Mouse (Mus musculus) stomach, embryonic 14.5 days (tissue): ENCODE measurements around the gene Lipm. TPM values are rescaled to one million over a fixed set of nuclear protein-coding genes. Genes with fewer than 3 reads are reported as not detected.

Source experiments
- ATAC-seq: fragments of 200-750 bp; cut with Nextera tagmentation; 2 replicates; pipeline ENCODE4 v1.8.0; 2017; ENCODE audit warnings: low read depth, moderate TSS enrichment; ENCODE audit not compliant: insufficient number of reproducible peaks, insufficient read depth, low FRiP score
- H3K27ac ChIP-seq: fragments of 300-500 bp; sonication (generic); 2 replicates; pipeline ENCODE4 v1.5.1; 2014; ENCODE audit warnings: mild to moderate bottlenecking, low read length, moderate library complexity, mixed read lengths
- H3K27me3 ChIP-seq: fragments of 300-500 bp; sonication (generic); 2 replicates; pipeline ENCODE4 v1.6.1; 2014; ENCODE audit warnings: low read length, control low read depth, mixed read lengths; ENCODE audit not compliant: control insufficient read depth, insufficient read depth
- H3K36me3 ChIP-seq: fragments of 300-500 bp; sonication (generic); 2 replicates; pipeline ENCODE4 v1.6.1; 2014; ENCODE audit warnings: mild to moderate bottlenecking, control low read depth, low read length, moderate library complexity, mixed read lengths; ENCODE audit not compliant: control insufficient read depth, insufficient read depth
- H3K4me1 ChIP-seq: fragments of 300-500 bp; sonication (generic); 2 replicates; pipeline ENCODE4 v1.6.1; 2014; ENCODE audit warnings: low read length, control low read depth, mixed read lengths; ENCODE audit not compliant: control insufficient read depth, insufficient read depth
- H3K4me2 ChIP-seq: fragments of 300-500 bp; sonication (generic); replicated peaks from 2 replicates; pipeline ENCODE4 v1.6.1; 2014; ENCODE audit warnings: low read depth, low read length, control low read depth
- H3K4me3 ChIP-seq: fragments of 300-500 bp; sonication (generic); 2 replicates; pipeline ENCODE4 v1.5.1; 2014; ENCODE audit warnings: low read depth, low read length, control low read depth
- H3K9ac ChIP-seq: fragments of 300-500 bp; sonication (generic); replicated peaks from 2 replicates; pipeline ENCODE4 v1.6.1; 2014; ENCODE audit warnings: low read depth, mild to moderate bottlenecking, control low read depth, low read length, moderate library complexity, mixed read lengths
- H3K9me3 ChIP-seq: fragments of 300-500 bp; sonication (generic); 2 replicates; pipeline ENCODE4 v1.6.1; 2016; ENCODE audit warnings: low read depth, low read length, control low read depth; ENCODE audit not compliant: control insufficient read depth
- WGBS: fragments of 180-500 bp; shearing (Covaris S2); extraction: QIAGEN DNeasy Blood & Tissue Kit; methylation state at CpG from one replicate; pipeline ENCODE4 v1.1.7; 2014; 5-methylcytosine and 5-hydroxymethylcytosine counted together
- microRNA-seq: library from miRNA; unstranded; fragments of <30 nt; microRNA quantifications from one replicate; pipeline ENCODE4, GENCODE M21; 2016
- polyA plus RNA-seq: library from polyadenylated mRNA; unstranded; fragments of >200 nt; fragmentation: Nextera tagmentation; extraction: Ambion mirVana; gene quantifications from 2 replicates; pipeline ENCODE4 v1.2.1, GENCODE M21; 2014

The Lipm gene
- polyA plus RNA-seq, 1 experiment from 2014 or later: not detected

- no peak overlapping the region for H3K4me2 ChIP-seq
- H3K9me3 ChIP-seq: no peaks in the 10 kb centered on the region
- H3K4me1 ChIP-seq: no peaks in the 10 kb centered on the region
- H3K27ac ChIP-seq: no peak overlapping the region
- H3K36me3 ChIP-seq: no peaks in the 10 kb centered on the region
- no peak overlapping the region for H3K9ac ChIP-seq
- H3K27me3 ChIP-seq: no peaks in the 10 kb centered on the region
- ATAC-seq: no peak
- H3K4me3 ChIP-seq: no peak overlapping the region
Measured at GRCm38 (mm10) chr19:34169121-34169520, 68.4 kb downstream of the Lipm start.

GRCm38 (mm10) chr19:34171167-34171566 is 70.4 kb downstream of the Lipm start:
- H3K9me3 ChIP-seq: no peaks in the 10 kb centered on the region
- H3K27me3 ChIP-seq: no peaks in the 10 kb centered on the region
- H3K4me1 ChIP-seq: no peaks in the 10 kb centered on the region
- ATAC-seq: no peak
- no peak overlapping the region for H3K9ac ChIP-seq
- no peak overlapping the region for H3K4me2 ChIP-seq
- H3K36me3 ChIP-seq: no peaks in the 10 kb centered on the region
- WGBS: 69% methylated on average over 3 of the region's 3 CpGs
- no peak overlapping the region for H3K4me3 ChIP-seq
- no peak overlapping the region for H3K27ac ChIP-seq

Small RNAs within 50 kb of the gene (microRNA-seq; reads per million reads assigned to microRNA genes)
- not detected for gene Gm23334

Other genes starting within 250 kb of the Lipm start
- gene Lipf, start 139.7 kb upstream of the Lipm start, polyA plus RNA-seq: not detected in 2 replicates
- not detected in 2 replicates for gene Lipk, start 92.6 kb upstream of the Lipm start, polyA plus RNA-seq
- gene Lipn, start 33.6 kb upstream of the Lipm start, polyA plus RNA-seq: 0.22 TPM in 1 of 2 replicates, not detected in the other
- 3.5 and 3.9 TPM in 2 replicates for gene Ankrd22, start 65.1 kb downstream of the Lipm start, polyA plus RNA-seq
- 7.4 and 10.8 TPM in 2 replicates for gene Stambpl1, start 91.3 kb downstream of the Lipm start, polyA plus RNA-seq
- 2,393 and 2,414 TPM in 2 replicates for gene Acta2, start 154.7 kb downstream of the Lipm start, polyA plus RNA-seq
- gene Fas, start 189.7 kb downstream of the Lipm start, polyA plus RNA-seq: 2.4 and 3.1 TPM in 2 replicates